Mouse (Mus musculus) CH12.LX (cell line): ENCODE measurements around the gene Lbr. TPM values are rescaled to one million over a fixed set of nuclear protein-coding genes. Genes with fewer than 3 reads are reported as not detected.

Experiments used
- DNase-seq: peaks from one replicate; pipeline ENCODE4 v3.0.0-alpha.2; 2013; ENCODE audit errors: extremely low read depth
- H3K27ac ChIP-seq: 2 replicates; pipeline ENCODE4 v1.5.1; 2012; ENCODE audit warnings: low read depth, mild to moderate bottlenecking, control low read depth, moderate library complexity; ENCODE audit not compliant: insufficient read depth
- H3K27me3 ChIP-seq: replicated peaks from 2 replicates; pipeline ENCODE3; 2012; ENCODE audit warnings: inconsistent platforms
- H3K36me3 ChIP-seq, 2 experiments: replicated peaks in 1 of 2; 2 replicates each; pipeline versions ENCODE3 to v1.6.1; 2012; ENCODE audit warnings: inconsistent platforms in 1 of 2, low read length in 1 of 2, mild to moderate bottlenecking in 1 of 2, mixed read lengths in 1 of 2, moderate library complexity in 1 of 2; ENCODE audit not compliant: control insufficient read depth in 1 of 2, insufficient read depth in 1 of 2
- H3K4me1 ChIP-seq, 2 experiments: 2 replicates each; pipeline ENCODE4 v1.6.1; 2012; ENCODE audit warnings: inconsistent platforms in 1 of 2, moderate library complexity in 1 of 2; ENCODE audit not compliant: insufficient read depth in 2 of 2, control insufficient read depth in 1 of 2
- H3K4me2 ChIP-seq: 2 replicates; pipeline ENCODE4 v1.6.1; 2012; ENCODE audit warnings: low read depth, mild to moderate bottlenecking, control low read depth; ENCODE audit not compliant: poor library complexity, insufficient read depth, severe bottlenecking
- H3K4me3 ChIP-seq, 3 experiments: fragments of 150-350 bp in 1 of 3; sonication (generic) in 1 of 3; replicated peaks in 1 of 3; 2 replicates each; pipeline versions ENCODE3 to v1.5.1; 2011 to 2012; ENCODE audit warnings: low read depth in 2 of 3, low read length in 2 of 3, mild to moderate bottlenecking in 2 of 3, moderate library complexity in 2 of 3, control low read depth in 1 of 3, improper control_type of control experiment in 1 of 3, inconsistent platforms in 1 of 3, mixed read lengths in 1 of 3; ENCODE audit not compliant: poor library complexity in 1 of 3
- H3K79me2 ChIP-seq: replicated peaks from 2 replicates; pipeline ENCODE4 v1.6.1; 2012; ENCODE audit warnings: mild to moderate bottlenecking, moderate library complexity; ENCODE audit not compliant: control insufficient read depth, poor library complexity, insufficient read depth, severe bottlenecking; ENCODE audit errors: extremely low read depth
- H3K9ac ChIP-seq: 2 replicates; pipeline ENCODE4 v1.6.1; 2012; ENCODE audit warnings: low read depth, mild to moderate bottlenecking, control low read depth, moderate library complexity; ENCODE audit not compliant: insufficient read depth
- H3K9me3 ChIP-seq: replicated peaks from 2 replicates; pipeline ENCODE3; 2012; ENCODE audit warnings: low read length, inconsistent platforms, mixed read lengths
- BHLHE40 ChIP-seq: IDR thresholded peaks from 2 replicates; pipeline ENCODE4 v1.6.1; 2011; ENCODE audit warnings: mild to moderate bottlenecking, low read depth, low read length, improper control_type of control experiment
- CHD1 ChIP-seq: IDR thresholded peaks from 2 replicates; pipeline ENCODE4 v1.6.1; 2012; ENCODE audit warnings: low read depth, low read length, improper control_type of control experiment, inconsistent platforms
- CHD2 ChIP-seq: IDR thresholded peaks from 2 replicates; pipeline ENCODE4 v1.6.1; 2011; ENCODE audit warnings: low read length, improper control_type of control experiment
- E2F4 ChIP-seq: IDR thresholded peaks from 2 replicates; pipeline ENCODE4 v1.6.1; 2011; ENCODE audit warnings: low read depth, low read length, improper control_type of control experiment; ENCODE audit not compliant: insufficient replicate concordance
- ELF1 ChIP-seq: IDR thresholded peaks from 2 replicates; pipeline ENCODE4 v1.6.1; 2014; ENCODE audit warnings: low read depth, mild to moderate bottlenecking, inconsistent platforms, low read length, improper control_type of control experiment
- EP300 ChIP-seq: IDR thresholded peaks from 2 replicates; pipeline ENCODE4 v1.6.1; 2011; ENCODE audit warnings: low read length, improper control_type of control experiment
- GABPA ChIP-seq: IDR thresholded peaks from 2 replicates; pipeline ENCODE4 v1.6.1; 2012; ENCODE audit warnings: low read depth, low read length, improper control_type of control experiment, inconsistent platforms; ENCODE audit not compliant: insufficient replicate concordance
- HCFC1 ChIP-seq: IDR thresholded peaks from 2 replicates; pipeline ENCODE4 v1.6.1; 2012; ENCODE audit warnings: low read depth, mild to moderate bottlenecking, inconsistent platforms, low read length, improper control_type of control experiment
- IRF4 ChIP-seq: IDR thresholded peaks from 2 replicates; pipeline ENCODE4 v1.6.1; 2014; ENCODE audit warnings: low read depth, mild to moderate bottlenecking, inconsistent platforms, low read length, improper control_type of control experiment
- JUN ChIP-seq: IDR thresholded peaks from 2 replicates; pipeline ENCODE4 v1.6.1; 2011; ENCODE audit warnings: low read depth, mild to moderate bottlenecking, low read length, improper control_type of control experiment, moderate library complexity; ENCODE audit not compliant: insufficient read depth
- JUND ChIP-seq: conservative IDR thresholded peaks from 2 replicates; pipeline ENCODE4 v1.6.1; 2011; ENCODE audit warnings: low read depth, low read length, improper control_type of control experiment
- MAFK ChIP-seq: IDR thresholded peaks from 2 replicates; pipeline ENCODE4 v1.6.1; 2011; ENCODE audit warnings: low read length, improper control_type of control experiment; ENCODE audit not compliant: insufficient replicate concordance
- MAZ ChIP-seq: IDR thresholded peaks from 2 replicates; pipeline ENCODE4 v1.6.1; 2012; ENCODE audit warnings: low read depth, mild to moderate bottlenecking, inconsistent platforms, low read length, improper control_type of control experiment, moderate library complexity
- NELFE ChIP-seq: IDR thresholded peaks from 2 replicates; pipeline ENCODE4 v1.6.1; 2011; ENCODE audit warnings: low read depth, low read length, improper control_type of control experiment
- NRF1 ChIP-seq: IDR thresholded peaks from 2 replicates; pipeline ENCODE4 v1.6.1; 2014; ENCODE audit warnings: low read depth, mild to moderate bottlenecking, inconsistent platforms, low read length, improper control_type of control experiment, moderate library complexity
- POLR2A ChIP-seq: IDR thresholded peaks from 2 replicates; pipeline ENCODE4 v1.6.1; 2011; ENCODE audit warnings: low read depth, mild to moderate bottlenecking, improper control_type of control experiment, low read length
- POLR2AphosphoS2 ChIP-seq: IDR thresholded peaks from 2 replicates; pipeline ENCODE4 v1.6.1; 2011; ENCODE audit warnings: low read depth, low read length, improper control_type of control experiment
- RAD21 ChIP-seq: IDR thresholded peaks from 2 replicates; pipeline ENCODE4 v1.6.1; 2011; ENCODE audit warnings: low read depth, mild to moderate bottlenecking, low read length, improper control_type of control experiment, moderate library complexity
- RCOR1 ChIP-seq: conservative IDR thresholded peaks from 2 replicates; pipeline ENCODE4 v1.6.1; 2012; ENCODE audit warnings: low read depth, mild to moderate bottlenecking, inconsistent platforms, low read length, improper control_type of control experiment
- SIN3A ChIP-seq: IDR thresholded peaks from 2 replicates; pipeline ENCODE4 v1.6.1; 2012; ENCODE audit warnings: low read length, improper control_type of control experiment, inconsistent platforms
- SMC3 ChIP-seq: IDR thresholded peaks from 2 replicates; pipeline ENCODE4 v1.6.1; 2011; ENCODE audit warnings: low read depth, low read length, improper control_type of control experiment
- TBP ChIP-seq: conservative IDR thresholded peaks from 2 replicates; pipeline ENCODE4 v1.6.1; 2011; ENCODE audit warnings: low read depth, low read length, improper control_type of control experiment
- UBTF ChIP-seq: IDR thresholded peaks from 2 replicates; pipeline ENCODE4 v1.6.1; 2012; ENCODE audit warnings: low read depth, mild to moderate bottlenecking, inconsistent platforms, low read length, improper control_type of control experiment, moderate library complexity
- ZC3H11A ChIP-seq: IDR thresholded peaks from 2 replicates; pipeline ENCODE4 v1.6.1; 2012; ENCODE audit warnings: low read depth, mild to moderate bottlenecking, inconsistent platforms, low read length, improper control_type of control experiment
- ZNF384 ChIP-seq: IDR thresholded peaks from 2 replicates; pipeline ENCODE4 v1.6.1; 2012; ENCODE audit warnings: low read depth, low read length, improper control_type of control experiment, inconsistent platforms
- dilution Hi-C: fragments of 300-500 bp; cut with MboI; formaldehyde crosslinking; loops from 2 replicates; pipeline ENCODE4 v1.14.3; 2020; ENCODE audit warnings: low sequenced_read_pairs; ENCODE audit not compliant: extremely low pct_unique_long_range_greater_than_20kb, extremely low pct_ligation_motif_present
- in situ Hi-C: fragments of 300-500 bp; cut with MboI; formaldehyde crosslinking; loops from 3 replicates; pipeline ENCODE4 v1.14.3; 2019; ENCODE audit warnings: low sequenced_read_pairs, low pct_ligation_motif_present, low pct_unique_long_range_greater_than_20kb, mixed read lengths
- polyA plus RNA-seq: library from polyadenylated mRNA; unstranded; fragments of >175 nt; gene quantifications from 2 replicates; pipeline ENCODE4 v1.2.1, GENCODE M21; 2012; ENCODE audit warnings: low read depth; ENCODE audit not compliant: insufficient read length
- total RNA-seq, 2 experiments: library from RNA; depleted of rRNA; stranded (reverse); fragments of 300-350 nt in 1 of 2; fragments of >200 nt in 1 of 2; gene quantifications; 2 replicates each; pipeline ENCODE4 v1.2.3; 2012 to 2014

The Lbr gene
- total and polyA plus RNA-seq, 3 experiments: 78.4 to 142 (median 113) TPM

DNA sequence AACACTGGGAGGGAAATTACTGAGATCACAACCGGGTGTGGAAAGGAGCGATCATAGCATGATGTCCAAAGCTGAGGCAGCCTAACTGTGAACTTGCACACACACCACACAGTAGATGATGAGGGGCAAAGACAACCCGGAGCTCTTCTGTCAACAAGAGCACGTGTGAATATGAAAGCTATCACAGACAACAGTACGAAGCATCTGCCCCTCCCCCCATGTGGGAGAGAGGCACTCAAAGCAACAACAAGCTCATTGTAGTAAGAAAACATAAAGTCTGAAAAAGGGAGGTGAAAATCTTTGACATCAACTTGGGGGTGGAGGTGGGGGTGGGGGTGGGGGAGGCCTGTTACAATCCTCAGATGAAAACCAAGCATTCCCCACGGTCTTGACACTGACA is 9.7 kb downstream of the Lbr start:
- dilution Hi-C loops: no loop called here
- TF ChIP-seq GABPA: no peak
- TF ChIP-seq BHLHE40: no peak
- TF ChIP-seq ZNF384: no peak
- TF ChIP-seq TBP: no peak
- TF ChIP-seq UBTF: no peak
- TF ChIP-seq JUND: no peak
- TF ChIP-seq POLR2A: no peak
- TF ChIP-seq POLR2AphosphoS2: no peak
- no peak for TF ChIP-seq MAFK
- TF ChIP-seq RCOR1: no peak
- TF ChIP-seq NRF1: no peak
- TF ChIP-seq CHD1: no peak
- no peak for TF ChIP-seq JUN
- no peak for TF ChIP-seq NELFE
- TF ChIP-seq ELF1: no peak
- no peak for TF ChIP-seq RAD21
- no peak for TF ChIP-seq SIN3A
- TF ChIP-seq E2F4: no peak
- TF ChIP-seq IRF4: no peak
- no peak overlapping the region for H3K4me2 ChIP-seq
- H3K4me3 ChIP-seq: no peak overlapping the region
- in situ Hi-C loops: no loop called here
- H3K27me3 ChIP-seq: no peaks in the 10 kb centered on the region
- H3K9ac ChIP-seq: no peak overlapping the region
- H3K9me3 ChIP-seq: no peaks in the 10 kb centered on the region
- H3K4me1 ChIP-seq: peaks cover 0 to 3% of the 10 kb centered on the region in 2 experiments; a peak in 1 of 4 replicates
- DNase-seq: no peak
- H3K36me3 ChIP-seq: peaks cover 75 to 85% of the 10 kb centered on the region in 2 experiments
- H3K79me2 ChIP-seq: peaks cover 39% of the 10 kb centered on the region
- H3K27ac ChIP-seq: no peak overlapping the region

DNA sequence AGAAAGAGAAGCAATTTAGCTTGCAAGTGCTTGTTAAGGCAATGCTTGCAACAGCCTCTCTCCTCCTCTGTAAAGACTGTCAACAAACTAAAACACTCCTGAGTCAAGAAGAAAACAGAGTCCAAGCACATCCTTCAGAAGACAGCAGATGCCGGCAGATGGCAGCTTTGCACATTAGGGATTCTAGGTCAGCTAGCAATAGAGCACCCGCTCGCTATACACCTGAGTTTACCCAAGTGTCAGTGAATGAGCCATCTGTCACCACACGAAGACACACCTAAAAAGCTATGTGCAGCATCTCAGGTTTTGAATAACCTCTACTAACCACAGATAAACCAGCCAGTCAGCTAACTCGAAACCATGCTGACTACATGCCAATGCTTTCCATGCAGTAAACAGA is 10.1 kb downstream of the Lbr start:
- H3K36me3 ChIP-seq: peaks cover 75 to 85% of the 10 kb centered on the region in 2 experiments
- no peak overlapping the region for H3K4me2 ChIP-seq
- DNase-seq: no peak
- TF ChIP-seq ZC3H11A (no peak), BHLHE40 (no peak), SMC3 (no peak), CHD2 (no peak), POLR2AphosphoS2 (no peak), JUND (no peak), MAZ (no peak), CHD1 (no peak), NRF1 (no peak), HCFC1 (no peak), MAFK (no peak), RCOR1 (no peak), IRF4 (no peak), UBTF (no peak), EP300 (no peak), ELF1 (no peak), NELFE (no peak), POLR2A (no peak)
- in situ Hi-C loops: no loop called here
- peaks cover 35% of the 10 kb centered on the region for H3K79me2 ChIP-seq
- dilution Hi-C loops: no loop called here
- H3K9ac ChIP-seq: no peak overlapping the region
- H3K27ac ChIP-seq: no peak overlapping the region
- no peaks in the 10 kb centered on the region for H3K9me3 ChIP-seq
- no peaks in the 10 kb centered on the region for H3K27me3 ChIP-seq
- H3K4me1 ChIP-seq: no peaks in the 10 kb centered on the region
- no peak overlapping the region for H3K4me3 ChIP-seq
